Mouse (Mus musculus) hematopoietic stem cell, adult 5-6 weeks (primary cell): ENCODE measurements around the gene Pabpc1l. TPM values are rescaled to one million over a fixed set of nuclear protein-coding genes. Genes with fewer than 3 reads are reported as not detected.
"Not testable (repeated sequence)": the region's sequence is repeated elsewhere in the genome, so short reads cannot be mapped to it uniquely, and the experiment has no call there.

ENCODE experiments used
- ATAC-seq, 2 experiments: fragments of 125-278 bp in 1 of 2; replicated peaks in 1 of 2; 2 replicates each; pipeline ENCODE4 v1.8.0; 2016 to 2017; ENCODE audit warnings: inconsistent platforms in 2 of 2, mild to moderate bottlenecking in 2 of 2, moderate number of reproducible peaks in 2 of 2, low read depth in 1 of 2, moderate TSS enrichment in 1 of 2; ENCODE audit not compliant: low FRiP score in 2 of 2, poor library complexity in 2 of 2, severe bottlenecking in 2 of 2, insufficient read depth in 1 of 2, low TSS enrichment in 1 of 2
- total RNA-seq: library from RNA; stranded (forward); fragments of 172-1452, 232-1000 nt; gene quantifications from 2 replicates; pipeline ENCODE4 v1.2.3, GENCODE M21; 2017

The Pabpc1l gene
- total RNA-seq, 1 experiment from 2014 or later = 0.05 TPM

- ATAC-seq = no peak
Measured at GRCm38 (mm10) chr2:164019943-164020342, 5.3 kb upstream of the Pabpc1l start.

DNA sequence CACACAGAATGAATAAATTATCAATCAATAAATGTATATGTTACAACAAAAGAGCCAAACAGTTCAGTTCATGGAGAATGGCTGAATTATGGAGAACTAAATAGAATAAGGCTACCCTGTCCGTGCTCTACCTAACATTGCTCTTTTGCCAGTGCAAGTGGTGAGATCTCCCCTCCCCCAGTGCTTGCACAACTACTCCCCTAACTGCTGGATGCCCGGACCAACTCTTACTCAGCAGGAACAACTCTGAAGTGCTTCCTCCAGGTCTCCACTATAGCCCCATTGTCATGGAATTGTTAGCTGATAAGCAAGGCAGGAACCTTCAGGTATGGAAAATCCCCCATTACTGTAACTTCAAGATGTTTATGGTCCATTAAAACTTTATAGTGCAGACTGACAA lies 3.1 kb upstream of the Pabpc1l start:
- ATAC-seq = no peak

- ATAC-seq = peak; percentile 12 to 62; a peak in 1 of 4 replicates
Measured at GRCm38 (mm10) chr2:164031147-164031546, 5.9 kb downstream of the Pabpc1l start.

- ATAC-seq = no peak
Measured at GRCm38 (mm10) chr2:164032973-164033372, 7.7 kb downstream of the Pabpc1l start.

DNA sequence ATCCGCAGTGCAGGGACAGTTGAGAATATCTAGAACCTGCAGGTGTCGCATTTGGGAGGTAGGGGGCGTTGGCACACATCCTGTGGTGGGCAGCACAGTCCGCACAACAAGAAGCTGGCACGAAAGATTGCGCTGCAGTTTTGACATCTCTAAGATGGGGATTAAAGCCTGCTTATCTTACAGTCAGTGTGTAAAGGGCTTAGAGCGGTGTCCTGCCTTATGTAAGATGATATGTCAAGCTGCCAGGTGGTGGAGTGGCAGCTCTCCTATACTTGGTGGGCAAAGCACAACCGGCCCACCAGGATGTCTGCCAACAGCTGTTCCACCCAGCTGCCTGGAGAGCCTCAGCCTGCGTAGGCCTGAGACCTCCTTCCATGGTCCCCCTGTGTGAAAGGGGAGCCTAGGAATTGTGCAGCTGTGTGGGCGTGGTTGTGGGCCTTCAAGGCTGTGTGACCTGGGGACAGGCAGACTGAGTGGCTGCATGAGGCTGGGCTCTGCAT lies 11.3 kb downstream of the Pabpc1l start:
- peak; percentile 17 to 64; a peak in 3 of 4 replicates for ATAC-seq

GRCm38 (mm10) chr2:164038407-164039028 lies 13.3 kb downstream of the Pabpc1l start:
- no peak for ATAC-seq

DNA sequence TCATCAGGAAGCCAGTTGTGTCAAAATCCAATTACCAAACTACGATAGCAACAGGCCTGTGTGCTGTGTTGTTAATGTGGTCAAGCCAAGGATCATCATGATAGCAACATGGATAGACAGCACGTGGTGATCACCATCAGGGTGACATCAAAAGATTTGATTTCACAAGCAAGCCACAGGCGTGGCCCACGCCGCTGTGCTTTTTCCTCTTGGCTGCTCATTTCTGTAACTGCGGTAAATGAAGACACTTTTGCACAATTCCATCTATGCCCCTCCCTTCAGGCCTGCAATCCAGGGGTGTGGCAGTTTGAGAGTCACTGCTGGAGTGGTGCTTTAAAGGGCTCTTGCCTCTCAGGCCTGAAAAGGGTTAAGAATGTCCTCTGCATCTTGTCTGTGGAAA lies 15.7 kb downstream of the Pabpc1l start:
- peak; percentile 74 to 80; a peak in 3 of 4 replicates for ATAC-seq

- ATAC-seq = no peak
Measured at GRCm38 (mm10) chr2:164041523-164041922, 16.3 kb downstream of the Pabpc1l start.

GRCm38 (mm10) chr2:164047197-164047690 lies 22.0 kb downstream of the Pabpc1l start:
- ATAC-seq = peak; percentile 85 to 91

DNA sequence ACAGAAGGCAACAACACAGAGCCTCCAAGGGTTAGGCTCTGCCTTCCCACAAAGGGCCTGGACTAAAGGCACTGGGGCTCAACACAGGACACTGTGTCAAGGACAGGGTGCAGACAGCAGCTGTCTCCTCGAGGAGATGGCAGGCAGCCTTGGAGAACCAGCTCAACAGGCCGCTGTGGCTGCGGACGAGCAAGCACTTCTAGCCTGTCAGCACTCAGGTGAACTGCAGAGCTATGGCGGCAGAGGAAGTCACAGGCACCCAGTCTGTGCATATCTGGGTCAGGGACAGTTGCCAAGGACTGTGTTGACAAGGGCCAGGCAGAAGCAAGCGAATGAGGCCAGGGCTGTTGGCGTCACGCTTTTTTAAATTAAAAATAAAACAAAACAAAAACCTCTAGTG lies 28.5 kb downstream of the Pabpc1l start:
- ATAC-seq = no peak

GRCm38 (mm10) chr2:164054671-164055070 lies 29.4 kb downstream of the Pabpc1l start:
- ATAC-seq = no peak

DNA sequence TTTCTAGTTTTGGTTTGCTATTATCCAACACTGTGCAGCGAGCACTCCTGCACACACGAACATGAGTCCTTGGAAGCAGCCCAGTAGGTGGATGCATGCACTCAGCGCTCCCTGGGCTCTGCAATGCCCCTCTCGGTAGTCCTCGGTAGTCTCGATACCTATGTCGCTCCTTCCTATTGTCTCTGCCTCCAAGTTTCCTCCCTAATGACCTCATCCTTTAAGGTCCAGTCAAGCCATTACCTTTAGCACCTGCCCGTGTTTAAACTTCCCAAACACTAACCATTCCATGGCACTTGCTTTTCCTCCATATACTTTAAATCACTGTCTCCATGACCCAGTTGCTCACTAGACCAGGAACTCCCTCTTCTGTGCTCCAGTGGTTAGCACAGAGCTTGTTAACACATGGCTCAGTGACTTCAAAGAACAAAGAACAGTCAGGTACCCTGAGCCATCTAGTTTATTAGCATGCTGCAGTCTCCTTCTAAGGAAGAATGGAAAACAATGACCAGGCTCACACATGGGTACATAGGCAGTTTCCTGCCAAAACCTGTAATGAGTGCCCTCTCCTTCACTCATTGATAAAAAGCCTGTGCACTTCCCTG lies 34.5 kb downstream of the Pabpc1l start:
- ATAC-seq = no peak

- no peak; a peak in 1 of 4 replicates for ATAC-seq
Measured at GRCm38 (mm10) chr2:164070142-164070764, 45.0 kb downstream of the Pabpc1l start, which contains the start of gene Stk4. TSS of gene Stk4 (plus strand) at chr2:164070322.

GRCm38 (mm10) chr2:164070765-164071436 lies 45.7 kb downstream of the Pabpc1l start, which contains the start of gene Tomm34:
TSS of gene Tomm34 (minus strand) at chr2:164071169.
- peak; percentile 72 to 74 for ATAC-seq

GRCm38 (mm10) chr2:164071437-164071820 lies 46.2 kb downstream of the Pabpc1l start:
- not testable (repeated sequence) for ATAC-seq

DNA sequence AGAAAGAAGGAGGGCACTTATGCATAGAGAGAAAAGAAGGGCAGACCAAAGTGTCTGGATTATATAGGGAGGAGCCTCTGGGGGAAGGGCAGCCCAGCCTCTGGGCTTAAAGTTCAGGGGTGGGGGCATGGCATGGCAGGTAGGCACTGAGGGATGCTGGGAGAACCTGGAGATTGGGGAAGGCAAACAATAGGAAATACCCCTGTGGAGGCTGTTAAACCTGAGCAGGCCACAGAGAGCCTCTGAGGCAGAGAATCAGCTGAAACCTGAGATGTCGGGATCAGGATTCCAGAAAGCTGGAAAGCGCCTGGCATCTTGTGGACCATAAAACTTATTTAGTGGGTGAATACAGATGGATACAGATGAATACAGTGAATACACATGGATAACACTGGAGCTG lies 46.9 kb downstream of the Pabpc1l start:
- no peak for ATAC-seq

GRCm38 (mm10) chr2:164073120-164073519 lies 47.9 kb downstream of the Pabpc1l start:
- no peak for ATAC-seq
